13 mouse cellular contexts compared by ENCODE assay signal in the genomic region with DNA sequence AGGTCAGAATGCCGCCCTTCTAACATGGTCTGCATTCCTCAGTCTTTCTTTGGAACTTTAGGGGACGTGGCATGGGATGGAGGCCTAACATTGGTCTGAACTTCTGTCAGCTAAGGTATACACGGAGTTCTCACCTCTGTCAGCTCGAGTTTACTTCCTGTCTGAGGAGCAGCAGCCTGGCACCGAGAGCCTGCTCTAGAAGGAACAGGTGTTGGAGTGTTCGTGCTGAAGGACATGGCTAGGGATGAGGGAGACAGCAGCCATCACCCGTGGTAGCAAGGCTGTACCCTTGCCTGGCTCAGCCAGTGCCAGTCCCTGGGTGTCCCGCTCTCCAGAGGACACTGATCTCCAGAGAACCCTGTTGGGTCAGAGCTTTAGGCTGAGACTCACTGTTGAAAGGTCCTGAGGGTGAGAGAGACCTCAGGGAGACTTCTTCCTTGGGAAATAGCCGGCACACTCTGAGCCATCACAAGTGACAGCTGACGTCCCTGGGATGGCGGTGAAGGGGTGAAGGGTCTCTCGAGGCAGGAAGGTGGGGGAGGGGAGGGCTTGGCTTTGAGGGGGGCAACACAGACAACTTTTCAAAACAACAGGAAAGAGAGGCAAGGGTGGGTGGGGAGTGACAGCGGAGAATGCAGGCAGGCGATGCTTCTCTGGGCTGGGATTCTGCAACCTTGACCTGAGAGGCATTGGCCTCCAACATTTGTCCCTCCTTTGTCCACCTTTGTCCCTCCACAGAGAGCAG. TPM values are rescaled to one million over a fixed set of nuclear protein-coding genes. Genes with fewer than 3 reads are reported as not detected.
"Had no signal": no experiment of that assay in that cellular context is flagged by ENCODE, and none has a peak within 500 bp of the region (broad histone marks: within the 10 kb centered on the region; RNA-seq: fewer than 3 reads in every experiment).

No protein-coding gene starts in this region.

- DNase-seq: kidney, adult 8-10 months; kidney, postnatal 4 days; liver; liver, embryonic 13.5 days; liver, postnatal 0 days had no signal

- H3K4me1 ChIP-seq: neural tube, embryonic 12.5 days; stomach, embryonic 15.5 days had no signal

- H3K4me2 ChIP-seq: limb, embryonic 12.5 days; liver, embryonic 13.5 days; midbrain, embryonic 13.5 days; neural tube, embryonic 12.5 days; stomach, embryonic 15.5 days had no signal

- H3K9ac ChIP-seq: limb, embryonic 12.5 days; liver, embryonic 13.5 days; liver, postnatal 0 days; midbrain, embryonic 13.5 days; neural tube, embryonic 12.5 days; stomach, embryonic 15.5 days had no signal

- H3K27ac ChIP-seq: kidney, postnatal 0 days; limb, embryonic 12.5 days; liver, embryonic 13.5 days; midbrain, embryonic 13.5 days; neural tube, embryonic 12.5 days; stomach, embryonic 15.5 days had no signal

- ATAC-seq: inflammation-experienced regulatory T-cells, adult 6 months; intestine, postnatal 0 days; liver, postnatal 0 days; midbrain, embryonic 13.5 days had no signal

- H3K36me3 ChIP-seq: limb, embryonic 12.5 days; liver, embryonic 13.5 days; midbrain, embryonic 13.5 days; neural tube, embryonic 12.5 days; stomach, embryonic 15.5 days had no signal

- H3K4me3 ChIP-seq: limb, embryonic 12.5 days; liver, embryonic 13.5 days; midbrain, embryonic 13.5 days; myocyte; neural tube, embryonic 12.5 days; stomach, embryonic 15.5 days had no signal

- H3K27me3 ChIP-seq: limb, embryonic 12.5 days; neural tube, embryonic 12.5 days; stomach, embryonic 15.5 days had no signal

RNA-seq across cellular contexts. Expression of gene Runx3, which starts 4.9 kb away (rescaled TPM):
- polyA plus RNA-seq: midbrain, embryonic 13.5 days had no signal
